Mouse (Mus musculus): Measurements from ENCODE around the gene Glrx5.

Gene Glrx5

GRCm38 (mm10) chr12:105031081-105032058 is 1.1 kb upstream of the Glrx5 start:
- DNase-seq, result peak in 1 of 2 experiments; percentile 17

GRCm38 (mm10) chr12:105032832-105033775 is 616 bp downstream of the Glrx5 start:
- no peak for DNase-seq

GRCm38 (mm10) chr12:105034130-105034769 is 1.8 kb downstream of the Glrx5 start:
- no peak for DNase-seq

GRCm38 (mm10) chr12:105038211-105038610 is 5.7 kb downstream of the Glrx5 start:
- no peak for DNase-seq

- no peak for DNase-seq
These were observed 6.4 kb downstream of the Glrx5 start for GRCm38 (mm10) chr12:105038918-105039317.

GRCm38 (mm10) chr12:105039578-105040289 is 7.2 kb downstream of the Glrx5 start:
- DNase-seq, result no peak

- DNase-seq, result no peak
These were observed 8.5 kb downstream of the Glrx5 start for GRCm38 (mm10) chr12:105040950-105041349.

- no peak for DNase-seq
These were observed 10.6 kb downstream of the Glrx5 start for GRCm38 (mm10) chr12:105043081-105043480.

- no peak for DNase-seq
These were observed 12.3 kb downstream of the Glrx5 start for GRCm38 (mm10) chr12:105044775-105045174.

- no peak for DNase-seq
These were observed 15.9 kb downstream of the Glrx5 start for GRCm38 (mm10) chr12:105048301-105048863.

- DNase-seq, result no peak
These were observed 17.3 kb downstream of the Glrx5 start for GRCm38 (mm10) chr12:105049813-105050212.

GRCm38 (mm10) chr12:105050898-105051297 is 18.4 kb downstream of the Glrx5 start:
- peak; percentile 41 to 51 for DNase-seq

GRCm38 (mm10) chr12:105054041-105054440 is 21.6 kb downstream of the Glrx5 start:
- DNase-seq, result no peak

- no peak for DNase-seq
These were observed 22.8 kb downstream of the Glrx5 start for GRCm38 (mm10) chr12:105055308-105055707.

GRCm38 (mm10) chr12:105060006-105060405 is 27.5 kb downstream of the Glrx5 start:
- DNase-seq, result no peak

- no peak for DNase-seq
These were observed 31.0 kb downstream of the Glrx5 start for GRCm38 (mm10) chr12:105063201-105064134.

GRCm38 (mm10) chr12:105064168-105064567 is 31.7 kb downstream of the Glrx5 start:
- no peak for DNase-seq

GRCm38 (mm10) chr12:105065119-105065518 is 32.6 kb downstream of the Glrx5 start:
- DNase-seq, result no peak

GRCm38 (mm10) chr12:105066523-105066922 is 34.0 kb downstream of the Glrx5 start:
- DNase-seq, result no peak

- peak; percentile 14 to 30 for DNase-seq
These were observed 36.4 kb downstream of the Glrx5 start for GRCm38 (mm10) chr12:105068911-105069310.

Data from thymus, postnatal 36 days (tissue).